Comparison of ENCODE assay signal across 9 mouse cellular contexts in the genomic region with DNA sequence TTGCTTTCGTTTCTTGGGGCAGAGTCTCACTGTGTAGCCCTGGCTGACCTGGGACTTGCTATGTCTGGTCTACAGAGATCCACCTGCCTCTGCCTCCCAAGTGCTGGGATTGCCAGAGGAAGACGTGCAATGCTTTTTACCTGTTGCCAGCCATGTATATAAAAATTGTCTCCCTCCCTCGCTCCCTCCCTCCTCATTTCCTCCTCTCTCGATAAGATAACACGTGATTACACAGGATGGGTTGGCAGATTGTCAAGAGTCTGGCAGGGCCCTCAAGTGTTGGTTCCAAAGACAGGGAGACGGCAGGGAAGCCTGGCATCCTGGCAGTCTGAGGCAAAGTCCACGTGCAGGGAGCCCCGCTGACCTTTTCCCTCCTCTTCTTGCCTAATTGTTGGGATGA. TPM values are rescaled to one million over a fixed set of nuclear protein-coding genes. Genes with fewer than 3 reads are reported as not detected.
DNase-seq lines count a peak whose midpoint lies in the region; TF ChIP-seq lines count a peak whose summit lies in the region.
"Had no signal": no experiment of that assay in that cellular context is flagged by ENCODE, and none has a peak within 500 bp of the region (broad histone marks: within the 10 kb centered on the region; RNA-seq: fewer than 3 reads in every experiment).

No protein-coding gene starts in this region.

- peak; percentile 40 to 62 for DNase-seq in adrenal gland, postnatal 36 days
- no peak for DNase-seq in adrenal gland, adult 18-20 months (ENCODE audit: low spot score in 2 of 2)
- DNase-seq in liver, adult 2 months (ENCODE audit: extremely low read depth, low read depth, low spot score): peak; percentile 97
- DNase-seq in liver: no peak
- DNase-seq in induced T-regulatory cell, adult 2 months (ENCODE audit: low read depth): peak; percentile 16
- peak; percentile 59 for DNase-seq in lung, postnatal 14 days
- DNase-seq in embryo, embryonic 11 days: no peak
- DNase-seq in embryo, embryonic 10 days (ENCODE audit: low spot score): no peak

- no peak overlapping the region for H3K9ac ChIP-seq in liver, adult 2 months (ENCODE audit: low read depth, low read length)
- H3K9ac ChIP-seq: neural tube, embryonic 13.5 days had no signal

- TF ChIP-seq CTCF in liver, adult 2 months (IDR thresholded peaks at IDR 0.05; ENCODE audit: low read depth, low read length): no peak

- no peak overlapping the region for H3K4me3 ChIP-seq in liver, adult 2 months (ENCODE audit: insufficient read depth, low read depth, low read length)
- H3K4me3 ChIP-seq: neural tube, embryonic 13.5 days had no signal

- no peaks in the 10 kb centered on the region for H3K27me3 ChIP-seq in liver, adult 2 months (ENCODE audit: control insufficient read depth, insufficient read depth, low read length)
- H3K27me3 ChIP-seq: neural tube, embryonic 13.5 days had no signal

- no peaks in the 10 kb centered on the region for H3K36me3 ChIP-seq in liver, adult 2 months (ENCODE audit: control insufficient read depth, insufficient read depth, low read length)
- H3K36me3 ChIP-seq: neural tube, embryonic 13.5 days had no signal

- H3K79me2 ChIP-seq in liver, adult 2 months (ENCODE audit: control insufficient read depth, insufficient read depth, low read length): peaks cover 2% of the 10 kb centered on the region

- no peak for TF ChIP-seq POLR2A in liver, adult 2 months (IDR thresholded peaks at IDR 0.05; ENCODE audit: extremely low read depth, insufficient read depth, low read length)

- H3K4me1 ChIP-seq in liver, adult 2 months (ENCODE audit: control insufficient read depth, insufficient read depth, low read length): peaks cover 34% of the 10 kb centered on the region

- WGBS in liver, adult 2 months: 4% methylated on average over 8 of the region's 8 CpGs

- H3K27ac ChIP-seq in liver, adult 2 months (replicated peaks; ENCODE audit: insufficient read depth, low read depth, low read length): peak overlapping the region; percentile 8; the same call in 1 of the 2 replicates
- H3K27ac ChIP-seq: neural tube, embryonic 13.5 days had no signal

RNA-seq across cellular contexts. Expression of gene Smad6, which starts 32.2 kb away (rescaled TPM):
- total RNA-seq in adrenal gland, postnatal 36 days (2021): 10 to 100 TPM in 1 of 2 experiments, 1 to 10 TPM in 1; 6.3 to 12.7 TPM
- total RNA-seq in adrenal gland, adult 18-20 months (2021): 1 to 10 TPM; 5.4 to 5.5 TPM
- total RNA-seq in liver, adult 2 months (2014; rRNA removed): 4.1 and 6.0 TPM in 2 replicates
- 11.4 and 12.6 TPM in 2 replicates for polyA plus RNA-seq in liver, adult 2 months (2012; rRNA removed)

Comparison
In these comparisons a context has a peak if more than half of its experiments do, and no peak if none do; other contexts are left out.
1. DNase-seq: peak in adrenal gland, postnatal 36 days (2 of 2), liver, adult 2 months (single experiment), induced T-regulatory cell, adult 2 months (single experiment) and lung, postnatal 14 days (single experiment); none in adrenal gland, adult 18-20 months (0 of 2), liver (single experiment), embryo, embryonic 11 days (single experiment) and embryo, embryonic 10 days (single experiment).